Mouse (Mus musculus) liver, embryonic 18 days (tissue): ENCODE results near the gene Nphs1. TPM values are rescaled to one million over a fixed set of nuclear protein-coding genes. Genes with fewer than 3 reads are reported as not detected.

ENCODE experiments used
- polyA plus RNA-seq: library from polyadenylated mRNA; depleted of rRNA; stranded (reverse); fragments of >200 nt; gene quantifications from 2 replicates; pipeline ENCODE4 v1.2.3, GENCODE M21; 2012; rRNA removed

Gene Nphs1
- 0.01 and 0.06 TPM in 2 replicates for polyA plus RNA-seq

GRCm38 (mm10) chr7:30457629-30458330 is at the start of gene Nphs1, which contains the start of gene Kirrel2:
Gene Nphs1 (plus strand): TSS chr7:30458315.
Gene Kirrel2 (minus strand): TSS chr7:30457690.

GRCm38 (mm10) chr7:30413596-30413995 is 44.5 kb upstream of the Nphs1 start, which contains the start of gene Tyrobp:
Gene Tyrobp (plus strand): TSS chr7:30413760.

GRCm38 (mm10) chr7:30419561-30420499 is 38.3 kb upstream of the Nphs1 start, which contains the start of gene Hcst:
Gene Hcst (minus strand): TSS chr7:30419854.

GRCm38 (mm10) chr7:30421175-30421889 is 36.8 kb upstream of the Nphs1 start, which contains the start of gene Nfkbid:
Gene Nfkbid (plus strand): TSS chr7:30421732.

GRCm38 (mm10) chr7:30444971-30445751 is 13.0 kb upstream of the Nphs1 start, which contains the start of gene Aplp1:
Gene Aplp1 (minus strand): TSS chr7:30445535.

GRCm38 (mm10) chr7:30493401-30493931 is 35.4 kb downstream of the Nphs1 start, which contains the start of gene Prodh2:
Gene Prodh2 (plus strand): TSS chr7:30493622.

GRCm38 (mm10) chr7:30534633-30535577 is 76.8 kb downstream of the Nphs1 start, which contains the start of gene Arhgap33:
Gene Arhgap33 (minus strand): TSS chr7:30535060.

Other genes with a start within 250 kb of the Nphs1 start
- gene Polr2i, start 226.4 kb upstream of the Nphs1 start, polyA plus RNA-seq, result 52.4 and 53.8 TPM in 2 replicates
- gene Tbcb, start 226.0 kb upstream of the Nphs1 start, polyA plus RNA-seq, result 16.3 and 18.1 TPM in 2 replicates
- not detected in 2 replicates for gene Ovol3, start 222.6 kb upstream of the Nphs1 start, polyA plus RNA-seq
- gene Thap8, start 178.2 kb upstream of the Nphs1 start, polyA plus RNA-seq, result 0.03 and 0.06 TPM in 2 replicates
- 7.1 and 8.5 TPM in 2 replicates for gene Wdr62, start 177.9 kb upstream of the Nphs1 start, polyA plus RNA-seq
- 0.48 and 1.3 TPM in 2 replicates for gene Clip3, start 166.6 kb upstream of the Nphs1 start, polyA plus RNA-seq
- gene Alkbh6, start 149.6 kb upstream of the Nphs1 start, polyA plus RNA-seq, result 18.7 and 21.2 TPM in 2 replicates
- 33.6 and 40.1 TPM in 2 replicates for gene Syne4, start 143.5 kb upstream of the Nphs1 start, polyA plus RNA-seq
- gene E130208F15Rik, start 136.6 kb upstream of the Nphs1 start, polyA plus RNA-seq, result 0.35 and 0.37 TPM in 2 replicates
- 6.4 and 7.1 TPM in 2 replicates for gene Sdhaf1, start 134.4 kb upstream of the Nphs1 start, polyA plus RNA-seq
- 4.1 and 4.2 TPM in 2 replicates for gene Lrfn3, start 95.5 kb upstream of the Nphs1 start, polyA plus RNA-seq
- gene Tyrobp, start 44.6 kb upstream of the Nphs1 start, polyA plus RNA-seq, result 219 and 235 TPM in 2 replicates
- gene Hcst, start 38.5 kb upstream of the Nphs1 start, polyA plus RNA-seq, result 9.2 and 10.5 TPM in 2 replicates
- 1.9 TPM in 2 replicates for gene Nfkbid, start 36.6 kb upstream of the Nphs1 start, polyA plus RNA-seq
- gene Aplp1, start 12.8 kb upstream of the Nphs1 start, polyA plus RNA-seq, result 2.4 and 2.6 TPM in 2 replicates
- gene Kirrel2, start 625 bp upstream of the Nphs1 start, polyA plus RNA-seq, result 0.08 and 0.24 TPM in 2 replicates
- gene Prodh2, start 35.3 kb downstream of the Nphs1 start, polyA plus RNA-seq, result 170 and 183 TPM in 2 replicates
- gene Arhgap33, start 76.7 kb downstream of the Nphs1 start, polyA plus RNA-seq, result 3.4 and 4.6 TPM in 2 replicates
- 3.5 and 4.6 TPM in 2 replicates for gene Hspb6, start 93.9 kb downstream of the Nphs1 start, polyA plus RNA-seq
- gene Proser3, start 94.0 kb downstream of the Nphs1 start, polyA plus RNA-seq, result 3.4 and 6.2 TPM in 2 replicates
- 13.1 and 13.4 TPM in 2 replicates for gene Lin37, start 101.5 kb downstream of the Nphs1 start, polyA plus RNA-seq
- gene U2af1l4, start 105.0 kb downstream of the Nphs1 start, polyA plus RNA-seq, result 20.0 and 21.9 TPM in 2 replicates
- 0.68 and 0.95 TPM in 2 replicates for gene Gm49396, start 105.0 kb downstream of the Nphs1 start, polyA plus RNA-seq
- 61.9 and 66.3 TPM in 2 replicates for gene Psenen, start 105.3 kb downstream of the Nphs1 start, polyA plus RNA-seq
- 1.2 and 1.3 TPM in 2 replicates for gene Igflr1, start 107.1 kb downstream of the Nphs1 start, polyA plus RNA-seq
- 8.2 and 10.0 TPM in 2 replicates for gene Kmt2b, start 130.4 kb downstream of the Nphs1 start, polyA plus RNA-seq
- gene Zbtb32, start 140.6 kb downstream of the Nphs1 start, polyA plus RNA-seq, result 0.24 and 0.36 TPM in 2 replicates
- 0.23 and 0.35 TPM in 2 replicates for gene Upk1a, start 154.5 kb downstream of the Nphs1 start, polyA plus RNA-seq
- gene Cox6b1, start 167.8 kb downstream of the Nphs1 start, polyA plus RNA-seq, result 514 and 548 TPM in 2 replicates
- not detected in 2 replicates for gene Etv2, start 177.5 kb downstream of the Nphs1 start, polyA plus RNA-seq
- 21.2 and 21.7 TPM in 2 replicates for gene Rbm42, start 192.0 kb downstream of the Nphs1 start, polyA plus RNA-seq
- 13.8 and 14.4 TPM in 2 replicates for gene Haus5, start 206.7 kb downstream of the Nphs1 start, polyA plus RNA-seq
- not detected in 2 replicates for gene Pmis2, start 213.3 kb downstream of the Nphs1 start, polyA plus RNA-seq
- gene 2200002J24Rik, start 240.6 kb downstream of the Nphs1 start, polyA plus RNA-seq, result 0.24 and 0.43 TPM in 2 replicates